Mouse (Mus musculus) adipose tissue, adult 10 weeks (tissue): ENCODE measurements around the gene Prm3. TPM values are rescaled to one million over a fixed set of nuclear protein-coding genes. Genes with fewer than 3 reads are reported as not detected.

Experiments used
- polyA plus RNA-seq: library from polyadenylated mRNA; stranded (reverse); fragments of 350-450 nt; fragmentation: Illumina TruSeq; extraction: RNeasy Lipid Tissue Mini Kit (QIAGEN cat#74804); gene quantifications from one replicate; pipeline ENCODE4 v1.2.3, GENCODE M21; 2014; ENCODE audit warnings: low read depth, low replicate concordance

Gene Prm3
- polyA plus RNA-seq, result 18.0 TPM

GRCm38 (mm10) chr16:10790702-10791101 is at the start of gene Prm3:
Gene Prm3 (minus strand): TSS chr16:10790914.

DNA sequence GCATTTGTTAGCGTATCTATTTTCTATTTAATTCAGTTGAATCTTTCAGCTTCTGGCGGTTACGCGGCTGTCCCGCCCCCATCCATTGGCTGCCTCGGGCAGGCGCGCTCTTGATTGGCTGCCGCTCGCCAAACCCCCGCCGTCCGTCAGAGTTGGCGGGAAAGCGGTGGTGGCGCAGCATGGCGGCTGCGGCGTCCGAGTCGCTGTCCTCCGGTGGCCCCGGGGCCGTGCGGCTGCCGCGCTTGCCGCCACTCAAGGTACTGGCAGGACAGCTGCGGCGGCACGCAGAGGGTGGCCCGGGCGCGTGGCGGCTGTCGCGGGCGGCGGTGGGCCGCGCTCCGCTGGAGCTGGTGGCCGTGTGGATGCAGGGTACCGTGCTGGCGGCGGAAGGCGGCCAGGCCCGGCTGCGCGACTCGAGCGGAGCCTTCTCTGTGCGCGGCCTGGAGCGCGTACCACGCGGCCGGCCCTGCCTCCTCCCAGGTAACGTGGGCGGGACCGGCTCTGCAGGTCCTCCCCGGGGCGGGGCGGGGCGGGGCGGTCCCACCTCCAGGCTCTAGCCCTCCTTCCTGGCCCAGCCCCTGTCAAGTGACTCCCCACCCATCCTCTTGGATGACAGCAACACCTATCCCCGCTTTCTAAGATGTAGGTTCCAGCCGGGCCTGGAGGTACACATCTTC is 44.3 kb upstream of the Prm3 start, which contains the start of gene Rmi2:
Gene Rmi2, plus strand, starts transcription at position 149 of the 677 bp plus-strand sequence.

GRCm38 (mm10) chr16:10812865-10813371 is 22.2 kb upstream of the Prm3 start, which contains the start of gene Gm11172:
Gene Gm11172 (plus strand): TSS chr16:10812915.

GRCm38 (mm10) chr16:10805789-10806527 is 15.2 kb upstream of the Prm3 start, which contains the start of gene Prm1:
Gene Prm1 (minus strand): TSS chr16:10805839.

DNA sequence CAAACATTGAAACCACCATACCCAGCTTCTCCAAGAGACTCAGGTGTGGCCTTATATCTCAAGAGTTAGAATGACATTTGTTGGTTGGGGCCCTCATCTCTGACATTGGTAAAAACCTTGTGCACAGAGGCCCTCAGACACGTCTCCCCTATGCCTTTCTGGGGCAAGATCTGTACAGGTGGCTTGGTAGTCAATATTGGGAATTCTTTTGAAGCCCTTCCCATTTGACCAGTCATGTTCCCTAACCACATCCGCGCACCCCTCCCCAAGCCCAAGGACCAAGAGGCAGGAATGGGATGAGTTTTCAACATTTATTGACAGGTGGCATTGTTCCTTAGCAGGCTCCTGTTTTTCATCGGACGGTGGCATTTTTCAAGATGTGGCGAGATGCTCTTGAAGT is 5.3 kb upstream of the Prm3 start, which contains the start of gene Prm2:
Gene Prm2, minus strand, starts transcription at position 101 of the 400 bp plus-strand sequence.

GRCm38 (mm10) chr16:10788271-10788670 is 2.4 kb downstream of the Prm3 start, which contains the start of gene Tnp2:
Gene Tnp2 (minus strand): TSS chr16:10788660.

GRCm38 (mm10) chr16:10785371-10786231 is 5.1 kb downstream of the Prm3 start, which contains the start of gene Socs1:
Gene Socs1 (minus strand): TSS chr16:10785536.

Other genes with a start within 250 kb of the Prm3 start
- 16.6 TPM for gene Dexi, start 247.9 kb downstream of the Prm3 start, polyA plus RNA-seq
- gene Clec16a, start 245.6 kb downstream of the Prm3 start, polyA plus RNA-seq, result 15.9 TPM
- gene Socs1, start 5.4 kb downstream of the Prm3 start, polyA plus RNA-seq, result 1.3 TPM
- gene Tnp2, start 2.3 kb downstream of the Prm3 start, polyA plus RNA-seq, result 226 TPM
- 615 TPM for gene Prm2, start 5.2 kb upstream of the Prm3 start, polyA plus RNA-seq
- 307 TPM for gene Prm1, start 14.9 kb upstream of the Prm3 start, polyA plus RNA-seq
- not detected for gene Gm11172, start 22.0 kb upstream of the Prm3 start, polyA plus RNA-seq
- 0.07 TPM for gene Rmi2, start 44.1 kb upstream of the Prm3 start, polyA plus RNA-seq